In genomic region chr8:70857516-70857915, GRCm38 (mm10) we compare ENCODE assay signal across 8 mouse cellular contexts. TPM values are rescaled to one million over a fixed set of nuclear protein-coding genes. Genes with fewer than 3 reads are reported as not detected.
DNase-seq lines count a peak whose midpoint lies in the region; ATAC-seq and TF ChIP-seq lines count a peak whose summit lies in the region.

No protein-coding gene starts in this region.

- no peak for TF ChIP-seq EP300 in stomach, postnatal 0 days (optimal IDR thresholded peaks at IDR 0.05)

- DNase-seq in thymus, adult 2 months, result peak; percentile 37
- DNase-seq in thymus, adult 18-20 months, result no peak
- no peak for DNase-seq in stomach, postnatal 0 days (ENCODE audit: low spot score)
- DNase-seq in layer of hippocampus, postnatal 25 days (ENCODE audit: extremely low spot score in 1 of 2, low spot score in 1 of 2), result no peak
- no peak for DNase-seq in adrenal gland, postnatal 36 days
- no peak for DNase-seq in cerebellum, adult 11-12 months

- TF ChIP-seq CTCF in thymus, adult 2 months (IDR thresholded peaks at IDR 0.05; ENCODE audit: borderline replicate concordance, control insufficient read depth, extremely low read depth, insufficient read depth, low read length, poor library complexity), result no peak
- TF ChIP-seq CTCF in stomach, postnatal 0 days (IDR thresholded peaks at IDR 0.05; ENCODE audit: low read depth), result no peak

- H3K27me3 ChIP-seq in thymus, adult 2 months (ENCODE audit: control insufficient read depth, insufficient read depth, low read length), result peaks cover 5% of the 10 kb centered on the region; the same call in 1 of the 2 replicates
- peaks cover 11% of the 10 kb centered on the region for H3K27me3 ChIP-seq in embryonic facial prominence, embryonic 15.5 days
- peaks cover 14% of the 10 kb centered on the region for H3K27me3 ChIP-seq in limb, embryonic 13.5 days
- H3K27me3 ChIP-seq in stomach, postnatal 0 days (ENCODE audit: control insufficient read depth, insufficient read depth, low read length), result no peaks in the 10 kb centered on the region

- peaks cover 7% of the 10 kb centered on the region for H3K4me1 ChIP-seq in thymus, adult 2 months (replicated peaks; ENCODE audit: control insufficient read depth, insufficient read depth, low read length)
- H3K4me1 ChIP-seq in embryonic facial prominence, embryonic 15.5 days, result peaks cover 20% of the 10 kb centered on the region
- H3K4me1 ChIP-seq in limb, embryonic 13.5 days, result peaks cover 31% of the 10 kb centered on the region
- peaks cover 4% of the 10 kb centered on the region; the same call in 1 of the 2 replicates for H3K4me1 ChIP-seq in stomach, postnatal 0 days (replicated peaks; ENCODE audit: control insufficient read depth, insufficient read depth)

- no peak for ATAC-seq in embryonic facial prominence, embryonic 15.5 days (ENCODE audit: insufficient number of reproducible peaks, low FRiP score, low TSS enrichment, low read depth)
- no peak for ATAC-seq in limb, embryonic 13.5 days (ENCODE audit: low FRiP score, low read depth)
- ATAC-seq in stomach, postnatal 0 days (ENCODE audit: low FRiP score, low TSS enrichment), result no peak

- TF ChIP-seq POLR2A in thymus, adult 2 months (IDR thresholded peaks at IDR 0.05; ENCODE audit: control insufficient read depth, extremely low read depth, insufficient read depth, low read length, poor library complexity), result no peak

- H3K36me3 ChIP-seq in thymus, adult 2 months (ENCODE audit: control insufficient read depth, insufficient read depth, low read length), result no peaks in the 10 kb centered on the region
- H3K36me3 ChIP-seq in embryonic facial prominence, embryonic 15.5 days, result no peaks in the 10 kb centered on the region
- peaks cover 4% of the 10 kb centered on the region; the same call in 1 of the 2 replicates for H3K36me3 ChIP-seq in limb, embryonic 13.5 days
- H3K36me3 ChIP-seq in stomach, postnatal 0 days (ENCODE audit: control insufficient read depth, insufficient read depth, low read length), result no peaks in the 10 kb centered on the region

- 33% methylated on average over 4 of the region's 4 CpGs for WGBS in thymus, adult 2 months
- 17% methylated on average over 4 of the region's 4 CpGs for WGBS in embryonic facial prominence, embryonic 15.5 days
- 14% methylated on average over 4 of the region's 4 CpGs for WGBS in limb, embryonic 13.5 days
- WGBS in stomach, postnatal 0 days, result 25% methylated on average over 4 of the region's 4 CpGs

- H3K9me3 ChIP-seq in embryonic facial prominence, embryonic 15.5 days (replicated peaks), result no peaks in the 10 kb centered on the region
- H3K9me3 ChIP-seq in limb, embryonic 13.5 days, result no peaks in the 10 kb centered on the region
- H3K9me3 ChIP-seq in stomach, postnatal 0 days (ENCODE audit: control insufficient read depth, low read length), result no peaks in the 10 kb centered on the region

- H3K4me3 ChIP-seq in thymus, adult 2 months (ENCODE audit: control insufficient read depth, insufficient read depth, low read length), result no peak overlapping the region
- 0 out of 2 replicates have a peak overlapping the region, but pooled peaks have one; percentile 57 for H3K4me3 ChIP-seq in embryonic facial prominence, embryonic 15.5 days (replicated peaks)
- peak overlapping the region; percentile 54 for H3K4me3 ChIP-seq in limb, embryonic 13.5 days
- no peak overlapping the region for H3K4me3 ChIP-seq in stomach, postnatal 0 days (ENCODE audit: low read depth, low read length)

- H3K27ac ChIP-seq in thymus, adult 2 months (ENCODE audit: control insufficient read depth, insufficient read depth, low read length), result no peak overlapping the region
- H3K27ac ChIP-seq in embryonic facial prominence, embryonic 15.5 days (replicated peaks), result no peak overlapping the region
- H3K27ac ChIP-seq in limb, embryonic 13.5 days, result peak overlapping the region; percentile 39; the same call in 1 of the 2 replicates
- H3K27ac ChIP-seq in stomach, postnatal 0 days (replicated peaks), result no peak overlapping the region

- H3K4me2 ChIP-seq in embryonic facial prominence, embryonic 15.5 days (replicated peaks), result peak overlapping the region; percentile 91; the same call in 1 of the 2 replicates
- peak overlapping the region; percentile 85 for H3K4me2 ChIP-seq in limb, embryonic 13.5 days (replicated peaks)
- H3K4me2 ChIP-seq in stomach, postnatal 0 days (replicated peaks; ENCODE audit: low read depth), result no peak overlapping the region

- no peak overlapping the region for H3K9ac ChIP-seq in embryonic facial prominence, embryonic 15.5 days
- H3K9ac ChIP-seq in limb, embryonic 13.5 days, result 0 out of 2 replicates have a peak overlapping the region, but pooled peaks have one; percentile 73
- 0 out of 2 replicates have a peak overlapping the region, but pooled peaks have one; percentile 13 for H3K9ac ChIP-seq in stomach, postnatal 0 days (ENCODE audit: low read length)

RNA-seq across cellular contexts. Expression of gene Kcnn1, which starts 5.5 kb away (rescaled TPM):
- 4.2 and 6.4 TPM in 2 replicates for polyA plus RNA-seq in thymus, adult 2 months (2012; rRNA removed)
- 3.8 and 5.6 TPM in 2 replicates for polyA plus RNA-seq in embryonic facial prominence, embryonic 15.5 days (2015; fragmentation: Nextera tagmentation; extraction: Ambion mirVana)
- polyA plus RNA-seq in limb, embryonic 13.5 days (2015; fragmentation: Nextera tagmentation; extraction: Ambion mirVana), result 2.9 and 4.3 TPM in 2 replicates
- polyA plus RNA-seq in stomach, postnatal 0 days (2015; fragmentation: Nextera tagmentation; extraction: Ambion mirVana), result 0.64 and 0.72 TPM in 2 replicates
- 10 to 100 TPM; 19.4 to 22.4 TPM for total RNA-seq in layer of hippocampus, postnatal 25 days (2021)
- total RNA-seq in adrenal gland, postnatal 36 days (2021), result 1 to 10 TPM; 2.3 to 4.0 TPM

RNA-seq across cellular contexts. Expression of gene Ccdc124, which starts 16.2 kb away (rescaled TPM):
- 51.8 and 53.4 TPM in 2 replicates for polyA plus RNA-seq in thymus, adult 2 months (2012; rRNA removed)
- polyA plus RNA-seq in embryonic facial prominence, embryonic 15.5 days (2015; fragmentation: Nextera tagmentation; extraction: Ambion mirVana), result 99.6 and 104 TPM in 2 replicates
- polyA plus RNA-seq in limb, embryonic 13.5 days (2015; fragmentation: Nextera tagmentation; extraction: Ambion mirVana), result 113 and 117 TPM in 2 replicates
- polyA plus RNA-seq in stomach, postnatal 0 days (2015; fragmentation: Nextera tagmentation; extraction: Ambion mirVana), result 73.2 and 74.1 TPM in 2 replicates
- 10 to 100 TPM; 92.7 to 95.6 TPM for total RNA-seq in layer of hippocampus, postnatal 25 days (2021)
- total RNA-seq in adrenal gland, postnatal 36 days (2021), result 10 to 100 TPM; 54.7 to 57.2 TPM

RNA-seq across cellular contexts. Expression of gene Arrdc2, which starts 18.0 kb away (rescaled TPM):
- polyA plus RNA-seq in thymus, adult 2 months (2012; rRNA removed), result 75.4 and 77.4 TPM in 2 replicates
- 9.3 and 10.1 TPM in 2 replicates for polyA plus RNA-seq in embryonic facial prominence, embryonic 15.5 days (2015; fragmentation: Nextera tagmentation; extraction: Ambion mirVana)
- polyA plus RNA-seq in limb, embryonic 13.5 days (2015; fragmentation: Nextera tagmentation; extraction: Ambion mirVana), result 6.1 and 6.2 TPM in 2 replicates
- polyA plus RNA-seq in stomach, postnatal 0 days (2015; fragmentation: Nextera tagmentation; extraction: Ambion mirVana), result 6.6 and 6.8 TPM in 2 replicates
- 10 to 100 TPM; 15.0 to 18.7 TPM for total RNA-seq in layer of hippocampus, postnatal 25 days (2021)
- 10 to 100 TPM in 1 of 2 experiments, 1 to 10 TPM in 1; 6.9 to 10.5 TPM for total RNA-seq in adrenal gland, postnatal 36 days (2021)

RNA-seq across cellular contexts. Expression of gene Slc5a5, which starts 35.0 kb away (rescaled TPM):
- polyA plus RNA-seq in thymus, adult 2 months (2012; rRNA removed), result 0.80 and 1.4 TPM in 2 replicates
- 0.45 and 0.64 TPM in 2 replicates for polyA plus RNA-seq in embryonic facial prominence, embryonic 15.5 days (2015; fragmentation: Nextera tagmentation; extraction: Ambion mirVana)
- polyA plus RNA-seq in limb, embryonic 13.5 days (2015; fragmentation: Nextera tagmentation; extraction: Ambion mirVana), result 0.39 and 0.45 TPM in 2 replicates
- polyA plus RNA-seq in stomach, postnatal 0 days (2015; fragmentation: Nextera tagmentation; extraction: Ambion mirVana), result 42.8 and 58.5 TPM in 2 replicates
- total RNA-seq in layer of hippocampus, postnatal 25 days (2021), result 10 to 100 TPM in 1 of 2 experiments, 1 to 10 TPM in 1; 6.9 to 10.5 TPM
- not detected for total RNA-seq in adrenal gland, postnatal 36 days (2021)

RNA-seq across cellular contexts. Expression of gene Rpl18a, which starts 39.7 kb away (rescaled TPM):
- polyA plus RNA-seq in thymus, adult 2 months (2012; rRNA removed), result 7,420 and 8,337 TPM in 2 replicates
- 4,781 and 4,906 TPM in 2 replicates for polyA plus RNA-seq in embryonic facial prominence, embryonic 15.5 days (2015; fragmentation: Nextera tagmentation; extraction: Ambion mirVana)
- 4,263 and 4,460 TPM in 2 replicates for polyA plus RNA-seq in limb, embryonic 13.5 days (2015; fragmentation: Nextera tagmentation; extraction: Ambion mirVana)
- 4,207 and 4,214 TPM in 2 replicates for polyA plus RNA-seq in stomach, postnatal 0 days (2015; fragmentation: Nextera tagmentation; extraction: Ambion mirVana)
- total RNA-seq in layer of hippocampus, postnatal 25 days (2021), result 100 to 1,000 TPM; 634 to 770 TPM
- 1,000 to 10,000 TPM; 1,312 to 1,373 TPM for total RNA-seq in adrenal gland, postnatal 36 days (2021)

Comparison
In these comparisons a context has a peak if more than half of its experiments do, and no peak if none do; other contexts are left out.
1. H3K4me3 ChIP-seq: peak in embryonic facial prominence, embryonic 15.5 days (single experiment) and limb, embryonic 13.5 days (single experiment); none in thymus, adult 2 months (single experiment) and stomach, postnatal 0 days (single experiment).